Mouse (Mus musculus): ENCODE measurements around the gene Vmn1r5. TPM values are rescaled to one million over a fixed set of nuclear protein-coding genes. Genes with fewer than 3 reads are reported as not detected.
"Not testable (repeated sequence)": the region's sequence is repeated elsewhere in the genome, so short reads cannot be mapped to it uniquely, and the experiment has no call there.

The Vmn1r5 gene
- total RNA-seq (2021), result not detected
- long read RNA-seq, experiment 1, result 0 reads
- long read RNA-seq, experiment 2, result 0 reads

GRCm38 (mm10) chr6:56969973-56970372 lies at the start of gene Vmn1r5:
TSS of gene Vmn1r5 (plus strand) at chr6:56970273.
- no peak for DNase-seq (ENCODE audit: low spot score in 2 of 2)

GRCm38 (mm10) chr6:56923331-56923725 lies 46.7 kb upstream of the Vmn1r5 start:
- peak in 1 of 2 experiments; percentile 22 for DNase-seq (ENCODE audit: low spot score in 2 of 2)

- DNase-seq (ENCODE audit: low spot score in 2 of 2), result peak; percentile 88 to 96
These were observed 46.1 kb upstream of the Vmn1r5 start, which contains the start of the genes Nt5c3 and Vmn1r4 for GRCm38 (mm10) chr6:56923726-56924707. TSS of gene Nt5c3 (minus strand) at chr6:56923932. TSS of gene Vmn1r4 (plus strand) at chr6:56924015.

GRCm38 (mm10) chr6:56931648-56932415 lies 38.2 kb upstream of the Vmn1r5 start:
- DNase-seq (ENCODE audit: low spot score in 2 of 2), result no peak

GRCm38 (mm10) chr6:56932464-56932863 lies 37.6 kb upstream of the Vmn1r5 start:
- no peak for DNase-seq (ENCODE audit: low spot score in 2 of 2)

- DNase-seq (ENCODE audit: low spot score in 2 of 2), result no peak
These were observed 35.7 kb upstream of the Vmn1r5 start for GRCm38 (mm10) chr6:56934366-56934765.

GRCm38 (mm10) chr6:56956436-56956835 lies 13.6 kb upstream of the Vmn1r5 start:
- no peak for DNase-seq (ENCODE audit: low spot score in 2 of 2)

- DNase-seq (ENCODE audit: low spot score in 2 of 2), result no peak
These were observed 26.9 kb downstream of the Vmn1r5 start, which contains the start of gene Vmn1r6 for GRCm38 (mm10) chr6:56996943-56997342. TSS of gene Vmn1r6 (plus strand) at chr6:56997243.

- not testable (repeated sequence) for DNase-seq (ENCODE audit: low spot score in 2 of 2)
These were observed 55.2 kb downstream of the Vmn1r5 start, which contains the start of gene Vmn1r7 for GRCm38 (mm10) chr6:57025224-57025623. TSS of gene Vmn1r7 (minus strand) at chr6:57025324.

- no peak for DNase-seq (ENCODE audit: low spot score in 2 of 2)
These were observed 61.9 kb downstream of the Vmn1r5 start, which contains the start of gene Vmn1r8 for GRCm38 (mm10) chr6:57031984-57032383. TSS of gene Vmn1r8 (plus strand) at chr6:57032284.

- DNase-seq (ENCODE audit: low spot score in 2 of 2), result no peak
These were observed 64.6 kb downstream of the Vmn1r5 start for GRCm38 (mm10) chr6:57034674-57035073.

Other genes starting within 250 kb of the Vmn1r5 start
- 10 to 100 TPM; 67.3 to 71.7 TPM for gene Kbtbd2, start 172.5 kb upstream of the Vmn1r5 start, total RNA-seq (2021)
- 10 to 100 TPM; 26.8 to 31.4 TPM for gene Fkbp9, start 138.2 kb upstream of the Vmn1r5 start, total RNA-seq (2021)
- 10 to 100 TPM; 57.1 to 60.8 TPM for gene Nt5c3, start 46.3 kb upstream of the Vmn1r5 start, total RNA-seq (2021)
- gene Vmn1r4, start 46.3 kb upstream of the Vmn1r5 start, total RNA-seq (2021), result under 1 TPM; 0.16 to 0.42 TPM
- gene Vmn1r6, start 27.0 kb downstream of the Vmn1r5 start, total RNA-seq (2021), result not detected
- not detected for gene Vmn1r7, start 55.1 kb downstream of the Vmn1r5 start, total RNA-seq (2021)
- not detected for gene Vmn1r8, start 62.0 kb downstream of the Vmn1r5 start, total RNA-seq (2021)
- not detected for gene Vmn1r9, start 96.5 kb downstream of the Vmn1r5 start, total RNA-seq (2021)
- not detected for gene Vmn1r10, start 139.2 kb downstream of the Vmn1r5 start, total RNA-seq (2021)
- not detected for gene Vmn1r11, start 163.2 kb downstream of the Vmn1r5 start, total RNA-seq (2021)
- gene Vmn1r12, start 186.6 kb downstream of the Vmn1r5 start, total RNA-seq (2021), result not detected
- gene Vmn1r13, start 233.0 kb downstream of the Vmn1r5 start, total RNA-seq (2021), result not detected